Mouse (Mus musculus) heart, postnatal 0 days (tissue): ENCODE data around the gene Rapgef6. TPM values are rescaled to one million over a fixed set of nuclear protein-coding genes. Genes with fewer than 3 reads are reported as not detected.

Experiments used
- ATAC-seq: fragments of 200-750 bp; cut with Nextera tagmentation; 2 replicates; pipeline ENCODE4 v1.8.0; 2017; ENCODE audit warnings: low read depth, moderate number of reproducible peaks, moderate library complexity; ENCODE audit not compliant: insufficient read depth
- DNase-seq: peaks from one replicate; pipeline ENCODE4 v3.0.0-alpha.2; 2016; ENCODE audit warnings: low spot score
- H3K27ac ChIP-seq: fragments of 300-500 bp; sonication (generic); 2 replicates; pipeline ENCODE4 v1.5.1; 2014; ENCODE audit warnings: low read depth, mild to moderate bottlenecking
- H3K27me3 ChIP-seq: fragments of 300-500 bp; sonication (generic); 2 replicates; pipeline ENCODE4 v1.6.1; 2014; ENCODE audit warnings: low read length, mixed read lengths; ENCODE audit not compliant: control insufficient read depth, insufficient read depth
- H3K36me3 ChIP-seq: fragments of 300-500 bp; sonication (generic); replicated peaks from 2 replicates; pipeline ENCODE4 v1.6.1; 2014; ENCODE audit warnings: low read length, mixed read lengths; ENCODE audit not compliant: control insufficient read depth, insufficient read depth
- H3K4me1 ChIP-seq: fragments of 300-500 bp; sonication (generic); 2 replicates; pipeline ENCODE4 v1.6.1; 2014; ENCODE audit warnings: antibody characterized with exemption; ENCODE audit not compliant: control insufficient read depth, insufficient read depth
- H3K4me2 ChIP-seq: fragments of 300-500 bp; sonication (generic); 2 replicates; pipeline ENCODE4 v1.6.1; 2014; ENCODE audit warnings: low read depth, mild to moderate bottlenecking, low read length, moderate library complexity
- H3K4me3 ChIP-seq: fragments of 300-500 bp; sonication (generic); 2 replicates; pipeline ENCODE4 v1.5.1; 2014; ENCODE audit warnings: low read depth, low read length
- H3K9ac ChIP-seq: fragments of 300-500 bp; sonication (generic); replicated peaks from 2 replicates; pipeline ENCODE4 v1.6.1; 2014; ENCODE audit warnings: low read depth, low read length, mixed read lengths
- H3K9me3 ChIP-seq: fragments of 300-500 bp; sonication (generic); replicated peaks from 2 replicates; pipeline ENCODE4 v1.6.1; 2016; ENCODE audit warnings: low read length; ENCODE audit not compliant: control insufficient read depth
- CTCF ChIP-seq: IDR thresholded peaks from 2 replicates; pipeline ENCODE4 v1.5.1; 2016; ENCODE audit warnings: antibody characterized with exemption, control low read depth, low read depth
- EP300 ChIP-seq: IDR thresholded peaks from 2 replicates; pipeline ENCODE4 v1.6.1; 2016; ENCODE audit warnings: antibody characterized with exemption, low read depth
- WGBS: fragments of 180-500 bp; shearing (Covaris S2); extraction: QIAGEN DNeasy Blood & Tissue Kit; methylation state at CpG from one replicate; pipeline ENCODE4 v1.1.7; 2014; 5-methylcytosine and 5-hydroxymethylcytosine counted together
- polyA plus RNA-seq: library from polyadenylated mRNA; unstranded; fragments of >200 nt; fragmentation: Nextera tagmentation; extraction: Ambion mirVana; gene quantifications from 2 replicates; pipeline ENCODE4 v1.2.1, GENCODE M21; 2015
- total RNA-seq: library from RNA; depleted of rRNA; stranded (reverse); fragments of >200 nt; gene quantifications from 2 replicates; pipeline ENCODE4 v1.2.3, GENCODE M21; 2014; ENCODE audit warnings: low replicate concordance

Gene Rapgef6
- total and polyA plus RNA-seq, 2 experiments from 2014 or later: 17.0 to 18.1 TPM

DNA sequence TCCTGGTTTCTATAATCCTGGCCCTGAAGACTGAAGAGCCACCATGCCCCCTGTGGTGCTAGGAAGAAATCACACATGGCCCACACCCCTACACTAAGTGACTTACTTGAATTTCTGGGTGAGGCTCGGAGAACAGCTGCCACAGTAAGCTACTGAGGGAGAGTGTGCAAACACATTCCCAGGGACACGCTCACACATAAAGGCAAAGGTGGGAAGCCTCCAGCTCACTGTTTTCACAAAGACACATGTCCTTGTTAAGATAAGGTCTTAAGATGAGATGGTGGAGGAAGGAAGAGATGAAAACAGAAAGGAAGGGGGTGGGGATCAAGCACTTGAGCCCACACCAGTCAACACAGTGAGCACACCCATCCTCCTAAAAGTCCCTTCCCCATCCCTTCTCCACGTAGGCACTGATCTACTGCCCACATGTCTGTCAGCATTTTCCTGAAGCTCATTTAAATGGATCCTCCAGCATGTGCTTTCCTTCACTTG is 204.0 kb downstream of the Rapgef6 start:
- TF ChIP-seq CTCF (no peak), EP300 (no peak)
- 50% methylated on average over 3 of the region's 3 CpGs for WGBS
- ATAC-seq (no peak), DNase-seq (no peak)
- H3K4me3 ChIP-seq: no peak overlapping the region
- H3K27ac ChIP-seq: peak overlapping the region; percentile 82
- H3K4me1 ChIP-seq: peaks cover 18% of the 10 kb centered on the region
- H3K9me3 ChIP-seq: no peaks in the 10 kb centered on the region
- no peaks in the 10 kb centered on the region for H3K27me3 ChIP-seq
- peaks cover 20% of the 10 kb centered on the region; the same call in 1 of the 2 replicates for H3K36me3 ChIP-seq
- H3K9ac ChIP-seq: no peak overlapping the region
- H3K4me2 ChIP-seq: no peak overlapping the region

DNA sequence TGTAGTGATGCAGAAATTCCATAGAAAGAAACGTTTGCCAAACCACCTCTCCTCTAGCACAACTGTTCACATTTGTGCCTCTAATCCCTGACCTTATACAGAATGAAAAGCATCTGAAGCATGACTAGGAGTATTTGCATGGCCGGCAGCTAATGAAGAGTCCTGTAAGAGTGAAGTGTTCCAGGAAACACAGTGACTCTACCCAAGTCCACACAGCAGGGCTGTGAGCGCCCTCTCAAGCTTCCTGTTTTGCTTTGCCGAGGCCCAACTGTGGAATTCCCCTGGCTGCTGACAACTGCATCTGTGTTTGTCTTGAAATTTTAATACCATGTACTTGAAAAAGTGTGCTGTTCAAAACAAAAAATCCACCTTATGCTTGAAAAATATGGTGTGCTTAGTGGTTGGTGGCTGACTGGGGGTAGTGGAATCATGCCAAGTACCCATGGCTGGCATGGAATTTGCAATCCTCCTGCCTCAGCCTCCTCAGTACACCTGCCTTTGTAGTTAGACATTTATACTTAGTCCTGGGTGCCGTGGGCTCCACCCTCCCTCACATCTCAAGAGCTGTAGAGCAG is 204.8 kb downstream of the Rapgef6 start:
- no peak overlapping the region for H3K4me2 ChIP-seq
- H3K9me3 ChIP-seq: no peaks in the 10 kb centered on the region
- peak; percentile 79 for ATAC-seq
- no peak overlapping the region for H3K4me3 ChIP-seq
- peak; percentile 75 for DNase-seq
- 17% methylated on average over 5 of the region's 5 CpGs for WGBS
- peaks cover 12% of the 10 kb centered on the region; the same call in 1 of the 2 replicates for H3K36me3 ChIP-seq
- no peaks in the 10 kb centered on the region for H3K27me3 ChIP-seq
- H3K9ac ChIP-seq: no peak overlapping the region
- TF ChIP-seq EP300 (no peak), CTCF (peak; percentile 22; the same call in 1 of the 2 replicates)
- H3K4me1 ChIP-seq: peaks cover 18% of the 10 kb centered on the region
- H3K27ac ChIP-seq: peak overlapping the region; percentile 82

GRCm38 (mm10) chr11:54728371-54728770 is 205.7 kb downstream of the Rapgef6 start:
- H3K9me3 ChIP-seq: no peaks in the 10 kb centered on the region
- WGBS: 92% methylated on average over 2 of the region's 2 CpGs
- no peak overlapping the region for H3K9ac ChIP-seq
- peak overlapping the region; percentile 82; the same call in 1 of the 2 replicates for H3K27ac ChIP-seq
- DNase-seq (no peak), ATAC-seq (no peak)
- no peak for TF ChIP-seq EP300
- no peak for TF ChIP-seq CTCF
- peaks cover 6% of the 10 kb centered on the region; the same call in 1 of the 2 replicates for H3K36me3 ChIP-seq
- peaks cover 18% of the 10 kb centered on the region for H3K4me1 ChIP-seq
- no peak overlapping the region for H3K4me3 ChIP-seq
- no peaks in the 10 kb centered on the region for H3K27me3 ChIP-seq
- H3K4me2 ChIP-seq: no peak overlapping the region

DNA sequence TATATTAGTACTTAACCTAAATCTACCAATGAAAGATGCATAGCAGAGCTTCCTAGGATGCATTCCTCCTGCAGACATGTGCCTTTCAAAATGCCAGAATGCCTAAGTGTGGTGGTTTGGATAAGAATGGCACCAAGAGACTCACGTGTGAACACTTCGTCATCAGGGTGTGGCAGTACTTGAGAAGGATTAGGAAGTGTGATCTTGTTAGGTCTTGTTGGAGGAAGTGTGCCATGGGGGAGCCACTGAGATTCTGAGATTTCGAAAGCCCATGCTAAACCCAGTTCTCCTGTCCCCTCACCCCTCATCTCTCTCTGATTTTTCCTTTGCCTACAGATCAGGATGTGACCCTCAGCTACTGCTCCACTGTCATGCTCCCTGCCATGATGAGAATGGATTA is 206.7 kb downstream of the Rapgef6 start:
- no peak for TF ChIP-seq CTCF
- no peak for TF ChIP-seq EP300
- H3K27ac ChIP-seq: no peak overlapping the region
- ATAC-seq (no peak), DNase-seq (no peak)
- peaks cover 11% of the 10 kb centered on the region for H3K36me3 ChIP-seq
- H3K9me3 ChIP-seq: no peaks in the 10 kb centered on the region
- no peak overlapping the region for H3K4me2 ChIP-seq
- H3K9ac ChIP-seq: no peak overlapping the region
- peaks cover 18% of the 10 kb centered on the region for H3K4me1 ChIP-seq
- H3K4me3 ChIP-seq: no peak overlapping the region
- WGBS: 59% methylated on average over 3 of the region's 3 CpGs
- no peaks in the 10 kb centered on the region for H3K27me3 ChIP-seq

- Histone ChIP-seq H3K4me2 (no peak overlapping the region), H3K9me3 (no peaks in the 10 kb centered on the region), H3K9ac (no peak overlapping the region), H3K36me3 (peaks cover 12% of the 10 kb centered on the region), H3K27ac (no peak overlapping the region), H3K27me3 (no peaks in the 10 kb centered on the region), H3K4me1 (peaks cover 13% of the 10 kb centered on the region), H3K4me3 (no peak overlapping the region)
- WGBS: 92% methylated on average over 5 of the region's 5 CpGs
- no peak for DNase-seq
- ATAC-seq: no peak
- TF ChIP-seq EP300 (no peak), CTCF (no peak)
Observed at GRCm38 (mm10) chr11:54730931-54731330, 208.3 kb downstream of the Rapgef6 start.

DNA sequence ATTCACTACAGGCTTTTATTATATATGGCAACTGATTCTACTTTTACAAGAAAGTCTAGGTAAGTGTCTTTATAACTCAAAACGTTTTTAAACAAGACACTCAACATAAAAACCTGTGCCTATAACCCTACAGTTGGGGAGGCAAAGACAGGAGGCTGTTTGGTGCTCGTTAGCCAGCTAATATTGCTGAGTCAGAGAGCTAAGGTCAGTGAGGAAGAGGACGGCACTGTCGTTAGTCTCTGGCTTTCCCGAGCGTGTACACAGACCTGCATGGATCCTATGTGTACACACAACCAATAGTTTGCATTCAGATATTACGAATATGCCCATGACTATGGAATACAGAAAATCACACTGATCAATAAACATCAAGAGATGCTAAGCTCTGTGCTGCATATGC is 208.7 kb downstream of the Rapgef6 start:
- H3K27me3 ChIP-seq: no peaks in the 10 kb centered on the region
- DNase-seq (no peak), ATAC-seq (no peak)
- H3K27ac ChIP-seq: no peak overlapping the region
- 88% methylated on average over 7 of the region's 7 CpGs for WGBS
- no peaks in the 10 kb centered on the region for H3K9me3 ChIP-seq
- peaks cover 13% of the 10 kb centered on the region for H3K36me3 ChIP-seq
- H3K9ac ChIP-seq: no peak overlapping the region
- H3K4me2 ChIP-seq: no peak overlapping the region
- H3K4me3 ChIP-seq: no peak overlapping the region
- TF ChIP-seq EP300 (no peak), CTCF (no peak)
- peaks cover 12% of the 10 kb centered on the region for H3K4me1 ChIP-seq
